Mouse (Mus musculus): ENCODE results near the gene Cdh1.

DNA sequence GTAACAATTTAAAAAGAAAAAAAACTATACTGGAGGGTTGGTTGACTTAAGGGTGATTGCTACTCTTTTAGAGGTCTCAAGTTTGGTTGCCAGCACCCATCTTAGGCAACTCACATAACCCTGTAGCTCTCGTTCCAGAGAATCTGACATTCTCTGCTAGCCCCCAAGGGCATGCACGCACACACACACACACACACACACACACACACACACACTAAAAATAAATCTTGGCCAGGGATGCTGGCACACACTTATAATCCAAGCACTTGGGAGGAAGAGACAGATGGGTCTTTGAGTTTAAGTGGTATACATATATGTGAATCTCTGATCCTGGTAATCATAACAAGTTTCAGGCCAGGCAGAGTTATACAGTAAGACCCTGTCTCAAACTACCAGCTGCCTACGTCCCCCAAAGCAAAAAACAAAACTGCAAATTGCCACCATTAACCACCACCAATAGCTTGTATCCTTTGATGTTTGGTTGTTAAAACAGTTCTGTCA lies 94.6 kb downstream of the Cdh1 start:
- TF ChIP-seq CTCF (IDR thresholded peaks at IDR 0.05; ENCODE audit: insufficient read depth, low read depth, low read length) (no peak), POLR2A (IDR thresholded peaks at IDR 0.05; ENCODE audit: insufficient read depth, low read depth, low read length) (no peak)
